13 mouse cellular contexts compared by ENCODE assay signal in the genomic region with DNA sequence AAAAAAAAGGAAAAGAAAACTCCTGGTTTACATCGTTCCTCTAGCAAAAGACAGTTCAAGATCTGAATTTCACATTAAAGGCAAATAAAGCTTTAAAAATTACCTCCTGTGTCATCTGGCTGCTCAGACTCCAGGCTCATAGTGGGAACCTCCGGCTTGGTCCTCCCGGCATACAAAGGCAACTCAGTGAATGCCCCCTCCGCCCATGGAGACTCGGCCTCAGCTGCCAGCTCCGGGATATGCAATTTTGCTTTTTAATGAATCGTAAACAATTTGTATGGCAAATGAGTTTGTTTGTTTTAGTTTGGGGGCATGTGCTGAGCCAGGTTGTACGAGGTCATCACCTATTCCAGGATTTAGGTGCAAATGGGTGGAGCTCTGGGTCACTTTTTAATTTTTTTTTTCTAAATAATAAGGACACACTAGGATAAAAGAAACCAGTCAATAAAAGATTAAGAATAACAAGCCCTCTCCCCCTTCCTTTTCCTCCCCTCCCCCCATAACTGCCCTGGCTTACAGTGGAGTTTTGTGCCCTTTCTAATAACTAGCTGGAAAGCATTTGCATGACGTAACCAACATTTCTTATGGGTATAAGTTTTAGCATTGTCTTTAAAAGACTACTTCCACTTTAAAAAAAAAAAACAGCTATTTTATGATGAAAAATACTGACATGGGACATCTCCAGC.
DNase-seq lines count a peak whose midpoint lies in the region; ATAC-seq lines count a peak whose summit lies in the region.
"Had no signal": no experiment of that assay in that cellular context is flagged by ENCODE, and none has a peak within 500 bp of the region (broad histone marks: within the 10 kb centered on the region; RNA-seq: fewer than 3 reads in every experiment).

No protein-coding gene starts in this region.

- no peaks in the 10 kb centered on the region for H3K27me3 ChIP-seq in forebrain, embryonic 11.5 days (ENCODE audit: control insufficient read depth, insufficient read depth, low read length)
- peaks cover 18% of the 10 kb centered on the region; the same call in 1 of the 2 replicates for H3K27me3 ChIP-seq in limb, embryonic 10.5 days (ENCODE audit: low read depth, poor library complexity, severe bottlenecking)
- H3K27me3 ChIP-seq in neural tube, embryonic 14.5 days (ENCODE audit: control insufficient read depth, insufficient read depth, low read length): no peaks in the 10 kb centered on the region
- H3K27me3 ChIP-seq: liver, embryonic 12.5 days had no signal

- H3K27ac ChIP-seq in forebrain, embryonic 11.5 days (ENCODE audit: low read depth, low read length): peak overlapping the region; percentile 92
- H3K27ac ChIP-seq in limb, embryonic 10.5 days: peak overlapping the region; percentile 73
- no peak overlapping the region for H3K27ac ChIP-seq in neural tube, embryonic 14.5 days (ENCODE audit: low read depth, low read length)
- H3K27ac ChIP-seq: liver, embryonic 12.5 days had no signal

- DNase-seq in left cerebral cortex, postnatal 4 days: peak; percentile 63
- no peak for DNase-seq in left cerebral cortex, adult 11 months (ENCODE audit: low spot score)
- DNase-seq in forebrain, embryonic 11.5 days (ENCODE audit: low spot score): peak; percentile 72
- DNase-seq in limb, embryonic 10.5 days (ENCODE audit: low spot score): no peak
- DNase-seq in kidney, adult 9 months: no peak
- DNase-seq in ovary, postnatal 10 days (ENCODE audit: low spot score): no peak
- DNase-seq: gastrocnemius, postnatal 36 days; heart, postnatal 36 days; kidney, postnatal 4 days; right cerebral cortex, postnatal 14 days had no signal

- peak overlapping the region; percentile 28 for H3K4me3 ChIP-seq in forebrain, embryonic 11.5 days (ENCODE audit: low read depth, low read length)
- peak overlapping the region; percentile 21; the same call in 1 of the 2 replicates for H3K4me3 ChIP-seq in limb, embryonic 10.5 days
- H3K4me3 ChIP-seq in neural tube, embryonic 14.5 days (ENCODE audit: low read depth, low read length): peak overlapping the region; percentile 25
- H3K4me3 ChIP-seq: liver, embryonic 12.5 days had no signal

- WGBS in forebrain, embryonic 11.5 days: 20% methylated on average over 9 of the region's 9 CpGs
- WGBS in limb, embryonic 10.5 days: 56% methylated on average over 9 of the region's 9 CpGs
- 18% methylated on average over 9 of the region's 9 CpGs for WGBS in neural tube, embryonic 14.5 days

- H3K36me3 ChIP-seq in forebrain, embryonic 11.5 days (ENCODE audit: control insufficient read depth, insufficient read depth, low read length): no peaks in the 10 kb centered on the region
- H3K36me3 ChIP-seq in limb, embryonic 10.5 days: no peaks in the 10 kb centered on the region
- H3K36me3 ChIP-seq in neural tube, embryonic 14.5 days (ENCODE audit: control insufficient read depth, insufficient read depth, low read length): no peaks in the 10 kb centered on the region
- H3K36me3 ChIP-seq: liver, embryonic 12.5 days had no signal

- peak overlapping the region; percentile 55 for H3K9ac ChIP-seq in forebrain, embryonic 11.5 days (ENCODE audit: low read length)
- no peak overlapping the region; the same call in 1 of the 2 replicates for H3K9ac ChIP-seq in neural tube, embryonic 14.5 days (replicated peaks; ENCODE audit: low read depth, low read length)
- H3K9ac ChIP-seq: liver, embryonic 12.5 days had no signal

- intact Hi-C loops in left cerebral cortex, postnatal 4 days (cut with DNase I): loop anchor here (5.0 kb wide), 1 partner anchor 163 kb away; no protein-coding TSS in a partner anchor

- H3K4me2 ChIP-seq in forebrain, embryonic 11.5 days (ENCODE audit: low read depth, low read length, severe bottlenecking): peak overlapping the region; percentile 49; the same call in 1 of the 2 replicates
- peak overlapping the region; percentile 34 for H3K4me2 ChIP-seq in neural tube, embryonic 14.5 days (ENCODE audit: low read depth, low read length)
- H3K4me2 ChIP-seq: liver, embryonic 12.5 days had no signal

- ATAC-seq in forebrain, embryonic 11.5 days (replicated peaks; ENCODE audit: low FRiP score): no peak; the same call in 1 of the 2 replicates
- no peak; the same call in 1 of the 2 replicates for ATAC-seq in neural tube, embryonic 14.5 days (ENCODE audit: low read depth)
- ATAC-seq in activated CD4-positive, CD25-positive, alpha-beta regulatory T cell, adult 4 months: no peak
- ATAC-seq: liver, embryonic 12.5 days had no signal

- peaks cover 12% of the 10 kb centered on the region for H3K4me1 ChIP-seq in forebrain, embryonic 11.5 days (replicated peaks; ENCODE audit: control insufficient read depth, insufficient read depth, low read length)
- peaks cover 75% of the 10 kb centered on the region for H3K4me1 ChIP-seq in limb, embryonic 10.5 days
- no peaks in the 10 kb centered on the region; the same call in 1 of the 2 replicates for H3K4me1 ChIP-seq in neural tube, embryonic 14.5 days (ENCODE audit: control insufficient read depth, insufficient read depth, low read length)
- H3K4me1 ChIP-seq: liver, embryonic 12.5 days had no signal

- H3K9me3 ChIP-seq in forebrain, embryonic 11.5 days (ENCODE audit: control insufficient read depth, low read length): no peaks in the 10 kb centered on the region
- H3K9me3 ChIP-seq in limb, embryonic 10.5 days (replicated peaks): no peaks in the 10 kb centered on the region
- H3K9me3 ChIP-seq in neural tube, embryonic 14.5 days (ENCODE audit: control insufficient read depth, low read length): no peaks in the 10 kb centered on the region
- H3K9me3 ChIP-seq: liver, embryonic 12.5 days had no signal

Comparison
In these comparisons a context has a peak if more than half of its experiments do, and no peak if none do; other contexts are left out.
1. DNase-seq: peak in left cerebral cortex, postnatal 4 days (single experiment) and forebrain, embryonic 11.5 days (single experiment); none in left cerebral cortex, adult 11 months (single experiment), limb, embryonic 10.5 days (single experiment), kidney, adult 9 months (single experiment) and ovary, postnatal 10 days (single experiment).
2. Peak in every context shown above with its lines, with median percentiles within 50 percentile points of each other: H3K4me3 ChIP-seq.